Mouse (Mus musculus) adrenal gland, postnatal 10 days (tissue): ENCODE measurements around the gene Arhgef9. TPM values are rescaled to one million over a fixed set of nuclear protein-coding genes. Genes with fewer than 3 reads are reported as not detected.

Experiments
- DNase-seq: peaks from one replicate; pipeline ENCODE4 v3.0.0; 2021; ENCODE audit warnings: mixed read lengths
- long read RNA-seq, 2 experiments: library from polyadenylated mRNA; stranded (forward); transcript quantifications; one replicate each; pipeline ENCODE4 v2.0.0; 2021
- total RNA-seq, 2 experiments: library from RNA; stranded (reverse); gene quantifications; 2 replicates each; pipeline ENCODE4 v1.2.3; 2021

Gene Arhgef9
- 10 to 100 TPM; 16.9 to 23.4 TPM for total RNA-seq
- long read RNA-seq, experiment 1, full-length matches to known transcripts, result 1 of 13 reads
- long read RNA-seq, experiment 1, partial matches to known transcripts, result 2 of 13 reads
- long read RNA-seq, experiment 1, other reads (novel, unspliced or antisense), result 10 of 13 reads
- long read RNA-seq, experiment 2, partial matches to known transcripts, result 0 of 7 reads
- long read RNA-seq, experiment 2, other reads (novel, unspliced or antisense), result 7 of 7 reads

GRCm38 (mm10) chrX:95196104-95196919, at the start of gene Arhgef9:
TSS of gene Arhgef9 (minus strand) at chrX:95196856.
- peak; percentile 13 for DNase-seq

GRCm38 (mm10) chrX:95238896-95239295, 42.2 kb upstream of the Arhgef9 start:
- no peak for DNase-seq

GRCm38 (mm10) chrX:95195363-95196103, 1.1 kb downstream of the Arhgef9 start:
- no peak for DNase-seq

- peak; percentile 59 for DNase-seq
Measured at GRCm38 (mm10) chrX:95175978-95176377, 20.7 kb downstream of the Arhgef9 start.

- DNase-seq, result peak; percentile 86
Measured at GRCm38 (mm10) chrX:95166317-95166716, 30.3 kb downstream of the Arhgef9 start.

- DNase-seq, result peak; percentile 18
Measured at GRCm38 (mm10) chrX:95165671-95166127, 31.0 kb downstream of the Arhgef9 start.

GRCm38 (mm10) chrX:95164140-95164539, 32.5 kb downstream of the Arhgef9 start:
- no peak for DNase-seq

GRCm38 (mm10) chrX:95163452-95163851, 33.2 kb downstream of the Arhgef9 start:
- DNase-seq, result no peak

- no peak for DNase-seq
Measured at GRCm38 (mm10) chrX:95156833-95157386, 39.7 kb downstream of the Arhgef9 start.

GRCm38 (mm10) chrX:95138636-95139035, 58.0 kb downstream of the Arhgef9 start:
- DNase-seq, result no peak

- DNase-seq, result no peak
Measured at GRCm38 (mm10) chrX:95133502-95133901, 63.2 kb downstream of the Arhgef9 start.

- no peak for DNase-seq
Measured at GRCm38 (mm10) chrX:95132996-95133395, 63.7 kb downstream of the Arhgef9 start.

- no peak for DNase-seq
Measured at GRCm38 (mm10) chrX:95131783-95132182, 64.9 kb downstream of the Arhgef9 start.

GRCm38 (mm10) chrX:95123462-95123861, 73.2 kb downstream of the Arhgef9 start:
- DNase-seq, result no peak

- DNase-seq, result no peak
Measured at GRCm38 (mm10) chrX:95104361-95104760, 92.3 kb downstream of the Arhgef9 start.

GRCm38 (mm10) chrX:95087674-95088073, 109.0 kb downstream of the Arhgef9 start:
- DNase-seq, result no peak

GRCm38 (mm10) chrX:95077013-95077699, 119.5 kb downstream of the Arhgef9 start:
- DNase-seq, result no peak

- no peak for DNase-seq
Measured at GRCm38 (mm10) chrX:95027907-95028306, 168.7 kb downstream of the Arhgef9 start.

- peak; percentile 84 for DNase-seq
Measured at GRCm38 (mm10) chrX:95026361-95026892, 170.2 kb downstream of the Arhgef9 start, which contains the start of gene Spin4. TSS of gene Spin4 (minus strand) at chrX:95026682.

GRCm38 (mm10) chrX:95025779-95026360, 170.8 kb downstream of the Arhgef9 start:
- DNase-seq, result peak; percentile 5

GRCm38 (mm10) chrX:95012033-95012432, 184.6 kb downstream of the Arhgef9 start:
- peak; percentile 9 for DNase-seq
